Mouse (Mus musculus) cerebral cortex, adult 2 months (tissue): ENCODE data around the gene Mtmr11.

ENCODE experiments used
- WGBS: fragments of 180-500 bp; shearing (Covaris S2); methylation state at CpG from one replicate; pipeline ENCODE4 v1.1.7; 2018; 5-methylcytosine and 5-hydroxymethylcytosine counted together

The Mtmr11 gene

GRCm38 (mm10) chr3:96172197-96173178 is 10.7 kb downstream of the Mtmr11 start, which contains the start of gene Sf3b4:
Gene Sf3b4, plus strand, starts transcription at chr3:96172332.
- under 1% methylated on average over 57 of the region's 58 CpGs for WGBS

- 32% methylated on average over 7 of the region's 7 CpGs for WGBS
These were observed 11.4 kb downstream of the Mtmr11 start for GRCm38 (mm10) chr3:96173185-96173584.

GRCm38 (mm10) chr3:96174042-96174441 is 12.2 kb downstream of the Mtmr11 start:
- WGBS = 56% methylated on average over 4 of the region's 4 CpGs

- WGBS = 93% methylated on average over 6 of the region's 6 CpGs
These were observed 13.4 kb downstream of the Mtmr11 start for GRCm38 (mm10) chr3:96175251-96175650.

GRCm38 (mm10) chr3:96178427-96178826 is 16.6 kb downstream of the Mtmr11 start:
- WGBS = 93% methylated on average over 4 of the region's 4 CpGs

- 77% methylated on average over 2 of the region's 2 CpGs for WGBS
These were observed 17.1 kb downstream of the Mtmr11 start for GRCm38 (mm10) chr3:96178902-96179301.

GRCm38 (mm10) chr3:96179531-96179930 is 17.7 kb downstream of the Mtmr11 start:
- 39% methylated on average over 4 of the region's 4 CpGs for WGBS

GRCm38 (mm10) chr3:96180727-96181477 is 19.1 kb downstream of the Mtmr11 start, which contains the start of gene Sv2a:
Gene Sv2a, plus strand, starts transcription at chr3:96181151.
- 2% methylated on average over 19 of the region's 23 CpGs for WGBS

- WGBS = 20% methylated on average over 12 of the region's 12 CpGs
These were observed 19.9 kb downstream of the Mtmr11 start for GRCm38 (mm10) chr3:96181510-96182381.

- WGBS = 9% methylated on average over 4 of the region's 4 CpGs
These were observed 20.6 kb downstream of the Mtmr11 start for GRCm38 (mm10) chr3:96182382-96182776.

- WGBS = 49% methylated on average over 12 of the region's 12 CpGs
These were observed 31.2 kb downstream of the Mtmr11 start for GRCm38 (mm10) chr3:96192977-96193376.

GRCm38 (mm10) chr3:96194966-96195365 is 33.2 kb downstream of the Mtmr11 start:
- WGBS = 79% methylated on average over 10 of the region's 10 CpGs

GRCm38 (mm10) chr3:96195616-96196313 is 34.0 kb downstream of the Mtmr11 start:
- 79% methylated on average over 11 of the region's 11 CpGs for WGBS

GRCm38 (mm10) chr3:96196437-96197128 is 34.8 kb downstream of the Mtmr11 start:
- WGBS = 12% methylated on average over 27 of the region's 27 CpGs

GRCm38 (mm10) chr3:96197129-96197749 is 35.4 kb downstream of the Mtmr11 start:
- under 1% methylated on average over 50 of the region's 50 CpGs for WGBS

- 4% methylated on average over 6 of the region's 6 CpGs for WGBS
These were observed 36.4 kb downstream of the Mtmr11 start for GRCm38 (mm10) chr3:96198181-96198580.

GRCm38 (mm10) chr3:96198601-96199251 is 36.9 kb downstream of the Mtmr11 start:
- 26% methylated on average over 8 of the region's 8 CpGs for WGBS

GRCm38 (mm10) chr3:96199731-96200130 is 37.9 kb downstream of the Mtmr11 start:
- 78% methylated on average over 2 of the region's 2 CpGs for WGBS

GRCm38 (mm10) chr3:96207819-96208218 is 46.0 kb downstream of the Mtmr11 start:
- WGBS = 76% methylated on average over 3 of the region's 3 CpGs
